Mouse (Mus musculus) hindbrain, embryonic 11.5 days (tissue): ENCODE measurements at regions not wholly inside any gene's neighbourhood (a gene's known extent, or its start where the extent isn't known, plus 50 kb on each side); places are given as distances from the start of the nearest gene placed in this dataset.
A peak's percentile ranks its signal among the peaks of the same experiment; 100 is the strongest.

Experiments used
- ATAC-seq: fragments of 200-750 bp; cut with Nextera tagmentation; 2 replicates; pipeline ENCODE4 v1.8.0; 2017; ENCODE audit warnings: mild to moderate bottlenecking, moderate TSS enrichment, moderate library complexity; ENCODE audit not compliant: low FRiP score
- DNase-seq: peaks from one replicate; pipeline ENCODE4 v3.0.0-alpha.2; 2015; ENCODE audit warnings: low spot score
- H3K27ac ChIP-seq: fragments of 300-500 bp; sonication (generic); 2 replicates; pipeline ENCODE4 v1.5.1; 2014; ENCODE audit warnings: mild to moderate bottlenecking, low read depth, low read length
- H3K27me3 ChIP-seq: fragments of 300-500 bp; sonication (generic); 2 replicates; pipeline ENCODE4 v1.6.1; 2014; ENCODE audit warnings: mild to moderate bottlenecking, low read length, moderate library complexity, mixed read lengths; ENCODE audit not compliant: control insufficient read depth, insufficient read depth
- H3K36me3 ChIP-seq: fragments of 300-500 bp; sonication (generic); 2 replicates; pipeline ENCODE4 v1.6.1; 2014; ENCODE audit warnings: mild to moderate bottlenecking, low read length, moderate library complexity, mixed read lengths; ENCODE audit not compliant: control insufficient read depth, insufficient read depth
- H3K4me1 ChIP-seq: fragments of 300-500 bp; sonication (generic); replicated peaks from 2 replicates; pipeline ENCODE4 v1.6.1; 2014; ENCODE audit warnings: low read length, mixed read lengths; ENCODE audit not compliant: control insufficient read depth, insufficient read depth
- H3K4me2 ChIP-seq: fragments of 300-500 bp; sonication (generic); replicated peaks from 2 replicates; pipeline ENCODE4 v1.6.1; 2014; ENCODE audit warnings: mild to moderate bottlenecking, low read depth, low read length
- H3K4me3 ChIP-seq: fragments of 300-500 bp; sonication (generic); 2 replicates; pipeline ENCODE4 v1.5.1; 2014; ENCODE audit warnings: low read depth, low read length
- H3K9ac ChIP-seq: fragments of 300-500 bp; sonication (generic); 2 replicates; pipeline ENCODE4 v1.6.1; 2014; ENCODE audit warnings: low read depth, low read length
- H3K9me3 ChIP-seq: fragments of 300-500 bp; sonication (generic); 2 replicates; pipeline ENCODE4 v1.6.1; 2016; ENCODE audit warnings: low read length; ENCODE audit not compliant: control insufficient read depth
- WGBS: fragments of 180-500 bp; shearing (Covaris S2); extraction: QIAGEN DNeasy Blood & Tissue Kit; methylation state at CpG from one replicate; pipeline ENCODE4 v1.1.7; 2014; 5-methylcytosine and 5-hydroxymethylcytosine counted together

GRCm38 (mm10) chr19:27694478-27694877, 264.9 kb upstream of the Pum3 start:
- WGBS, result 63% methylated on average over 4 of the region's 4 CpGs
- Histone ChIP-seq H3K4me3 (no peak overlapping the region), H3K9ac (no peak overlapping the region), H3K4me2 (no peak overlapping the region), H3K9me3 (no peaks in the 10 kb centered on the region), H3K36me3 (no peaks in the 10 kb centered on the region), H3K4me1 (no peaks in the 10 kb centered on the region), H3K27ac (no peak overlapping the region), H3K27me3 (no peaks in the 10 kb centered on the region)
- no peak for ATAC-seq
- DNase-seq, result no peak

GRCm38 (mm10) chr19:27693706-27694105, 264.1 kb upstream of the Pum3 start:
- no peaks in the 10 kb centered on the region for H3K36me3 ChIP-seq
- DNase-seq, result no peak
- no peak overlapping the region for H3K4me2 ChIP-seq
- H3K9me3 ChIP-seq, result no peaks in the 10 kb centered on the region
- H3K4me3 ChIP-seq, result no peak overlapping the region
- no peak overlapping the region for H3K27ac ChIP-seq
- 78% methylated on average over 7 of the region's 7 CpGs for WGBS
- H3K9ac ChIP-seq, result no peak overlapping the region
- H3K4me1 ChIP-seq, result no peaks in the 10 kb centered on the region
- no peak for ATAC-seq
- H3K27me3 ChIP-seq, result no peaks in the 10 kb centered on the region

GRCm38 (mm10) chr19:27692944-27693343, 263.3 kb upstream of the Pum3 start:
- ATAC-seq (no peak), DNase-seq (no peak)
- no peaks in the 10 kb centered on the region for H3K9me3 ChIP-seq
- H3K36me3 ChIP-seq, result no peaks in the 10 kb centered on the region
- no peaks in the 10 kb centered on the region for H3K27me3 ChIP-seq
- 91% methylated on average over 6 of the region's 6 CpGs for WGBS
- H3K4me2 ChIP-seq, result no peak overlapping the region
- no peak overlapping the region for H3K27ac ChIP-seq
- H3K4me3 ChIP-seq, result no peak overlapping the region
- no peaks in the 10 kb centered on the region for H3K4me1 ChIP-seq
- no peak overlapping the region for H3K9ac ChIP-seq

GRCm38 (mm10) chr19:27683426-27683825, 253.8 kb upstream of the Pum3 start:
- Histone ChIP-seq H3K9ac (no peak overlapping the region), H3K36me3 (no peaks in the 10 kb centered on the region), H3K4me3 (no peak overlapping the region), H3K4me2 (no peak overlapping the region), H3K27ac (no peak overlapping the region), H3K9me3 (no peaks in the 10 kb centered on the region), H3K4me1 (no peaks in the 10 kb centered on the region), H3K27me3 (no peaks in the 10 kb centered on the region)
- WGBS, result 43% methylated on average over 2 of the region's 2 CpGs
- peak; percentile 6 for DNase-seq
- ATAC-seq, result no peak

- no peaks in the 10 kb centered on the region for H3K27me3 ChIP-seq
- no peak overlapping the region for H3K9ac ChIP-seq
- H3K9me3 ChIP-seq, result no peaks in the 10 kb centered on the region
- H3K4me3 ChIP-seq, result no peak overlapping the region
- ATAC-seq (no peak), DNase-seq (no peak)
- no peaks in the 10 kb centered on the region for H3K4me1 ChIP-seq
- H3K4me2 ChIP-seq, result no peak overlapping the region
- 82% methylated on average over 7 of the region's 7 CpGs for WGBS
- no peak overlapping the region for H3K27ac ChIP-seq
- H3K36me3 ChIP-seq, result no peaks in the 10 kb centered on the region
Observed at GRCm38 (mm10) chr19:27679427-27679826, 249.8 kb upstream of the Pum3 start.

- H3K9me3 ChIP-seq, result no peaks in the 10 kb centered on the region
- H3K27me3 ChIP-seq, result no peaks in the 10 kb centered on the region
- no peaks in the 10 kb centered on the region for H3K36me3 ChIP-seq
- no peak overlapping the region for H3K4me2 ChIP-seq
- 85% methylated on average over 2 of the region's 2 CpGs for WGBS
- H3K4me1 ChIP-seq, result no peaks in the 10 kb centered on the region
- H3K4me3 ChIP-seq, result no peak overlapping the region
- ATAC-seq, result no peak
- DNase-seq, result no peak
- no peak overlapping the region for H3K27ac ChIP-seq
- no peak overlapping the region for H3K9ac ChIP-seq
Observed at GRCm38 (mm10) chr19:27672679-27673190, 243.1 kb upstream of the Pum3 start.

- no peak for DNase-seq
- no peaks in the 10 kb centered on the region for H3K4me1 ChIP-seq
- no peaks in the 10 kb centered on the region for H3K27me3 ChIP-seq
- no peak overlapping the region for H3K9ac ChIP-seq
- H3K9me3 ChIP-seq, result no peaks in the 10 kb centered on the region
- no peak for ATAC-seq
- WGBS, result 76% methylated on average over 2 of the region's 2 CpGs
- H3K4me2 ChIP-seq, result no peak overlapping the region
- no peaks in the 10 kb centered on the region for H3K36me3 ChIP-seq
- no peak overlapping the region for H3K4me3 ChIP-seq
- H3K27ac ChIP-seq, result no peak overlapping the region
Observed at GRCm38 (mm10) chr19:27663296-27663695, 233.7 kb upstream of the Pum3 start.

GRCm38 (mm10) chr19:27641001-27641400, 211.4 kb upstream of the Pum3 start:
- 19% methylated on average over 3 of the region's 3 CpGs for WGBS
- Histone ChIP-seq H3K4me2 (no peak overlapping the region), H3K9ac (no peak overlapping the region), H3K27me3 (no peaks in the 10 kb centered on the region), H3K4me1 (no peaks in the 10 kb centered on the region), H3K27ac (no peak overlapping the region), H3K36me3 (no peaks in the 10 kb centered on the region), H3K9me3 (no peaks in the 10 kb centered on the region), H3K4me3 (no peak overlapping the region)
- DNase-seq, result no peak
- ATAC-seq, result no peak

- Histone ChIP-seq H3K36me3 (no peaks in the 10 kb centered on the region), H3K4me1 (no peaks in the 10 kb centered on the region), H3K4me2 (no peak overlapping the region), H3K9me3 (no peaks in the 10 kb centered on the region), H3K27ac (no peak overlapping the region), H3K4me3 (no peak overlapping the region), H3K27me3 (no peaks in the 10 kb centered on the region), H3K9ac (no peak overlapping the region)
- 72% methylated on average over 6 of the region's 6 CpGs for WGBS
- DNase-seq, result no peak
- ATAC-seq, result no peak
Observed at GRCm38 (mm10) chr19:27633105-27633504, 203.5 kb upstream of the Pum3 start.
